Mouse (Mus musculus) erythroblast, embryonic 14.5 days (primary cell): ENCODE results near the gene Speer4d.
"Not testable (repeated sequence)": the region's sequence is repeated elsewhere in the genome, so short reads cannot be mapped to it uniquely, and the experiment has no call there.

Experiments
- GATA1 ChIP-seq: IDR thresholded peaks from 2 replicates; pipeline ENCODE4 v1.6.1; 2012; ENCODE audit warnings: low read length, inconsistent platforms, mixed read lengths
- TAL1 ChIP-seq: IDR thresholded peaks from 3 replicates; pipeline ENCODE4 v1.6.1; 2012; ENCODE audit warnings: low read length, inconsistent platforms, mixed read lengths

- TF ChIP-seq GATA1, TAL1: not testable (repeated sequence)
Measured at GRCm38 (mm10) chr5:15590635-15591034, 28.2 kb upstream of the Speer4d start.
